Mouse (Mus musculus) hindbrain, postnatal 0 days (tissue): ENCODE results near the gene Car3. TPM values are rescaled to one million over a fixed set of nuclear protein-coding genes. Genes with fewer than 3 reads are reported as not detected.
A peak's percentile ranks its signal among the peaks of the same experiment; 100 is the strongest.
"Not testable (repeated sequence)": the region's sequence is repeated elsewhere in the genome, so short reads cannot be mapped to it uniquely, and the experiment has no call there.

ENCODE experiments used
- ATAC-seq: fragments of 200-750 bp; cut with Nextera tagmentation; 2 replicates; pipeline ENCODE4 v1.8.0; 2017; ENCODE audit warnings: mild to moderate bottlenecking, moderate TSS enrichment, moderate library complexity
- DNase-seq: peaks from one replicate; pipeline ENCODE4 v3.0.0-alpha.2; 2015; ENCODE audit warnings: low spot score
- H3K27ac ChIP-seq: fragments of 300-500 bp; sonication (generic); 2 replicates; pipeline ENCODE4 v1.5.1; 2014; ENCODE audit warnings: mild to moderate bottlenecking
- H3K27me3 ChIP-seq: fragments of 300-500 bp; sonication (generic); 2 replicates; pipeline ENCODE4 v1.6.1; 2014; ENCODE audit warnings: low read length, mixed read lengths; ENCODE audit not compliant: insufficient read depth
- H3K36me3 ChIP-seq: fragments of 300-500 bp; sonication (generic); 2 replicates; pipeline ENCODE4 v1.6.1; 2014; ENCODE audit warnings: low read length, mixed read lengths; ENCODE audit not compliant: insufficient read depth
- H3K4me1 ChIP-seq: fragments of 300-500 bp; sonication (generic); 2 replicates; pipeline ENCODE4 v1.6.1; 2014; ENCODE audit warnings: antibody characterized with exemption, low read length, mixed read lengths; ENCODE audit not compliant: insufficient read depth
- H3K4me2 ChIP-seq: fragments of 300-500 bp; sonication (generic); 2 replicates; pipeline ENCODE4 v1.6.1; 2014; ENCODE audit warnings: low read depth, mild to moderate bottlenecking, low read length, moderate library complexity, mixed read lengths
- H3K4me3 ChIP-seq: fragments of 300-500 bp; sonication (generic); 2 replicates; pipeline ENCODE4 v1.5.1; 2014; ENCODE audit warnings: low read length
- H3K9ac ChIP-seq: fragments of 300-500 bp; sonication (generic); replicated peaks from 2 replicates; pipeline ENCODE4 v1.6.1; 2014; ENCODE audit warnings: mild to moderate bottlenecking, low read length, moderate library complexity, mixed read lengths
- H3K9me3 ChIP-seq: fragments of 300-500 bp; sonication (generic); 2 replicates; pipeline ENCODE4 v1.6.1; 2016; ENCODE audit warnings: low read length, mixed read lengths
- CTCF ChIP-seq: IDR thresholded peaks from 2 replicates; pipeline ENCODE4 v1.5.1; 2016; ENCODE audit warnings: antibody characterized with exemption, control low read depth, low read depth
- WGBS: fragments of 180-500 bp; shearing (Covaris S2); extraction: QIAGEN DNeasy Blood & Tissue Kit; methylation state at CpG from one replicate; pipeline ENCODE4 v1.1.7; 2014; 5-methylcytosine and 5-hydroxymethylcytosine counted together
- polyA plus RNA-seq: library from polyadenylated mRNA; unstranded; fragments of >200 nt; fragmentation: Nextera tagmentation; extraction: Ambion mirVana; gene quantifications from 2 replicates; pipeline ENCODE4 v1.2.1, GENCODE M21; 2015
- total RNA-seq: library from RNA; depleted of rRNA; stranded (reverse); fragments of >200 nt; gene quantifications from 2 replicates; pipeline ENCODE4 v1.2.3, GENCODE M21; 2014; rRNA removed

The Car3 gene
- total RNA-seq (0.99 and 5.4 TPM in 2 replicates), polyA plus RNA-seq (3.2 and 3.9 TPM in 2 replicates)

DNA sequence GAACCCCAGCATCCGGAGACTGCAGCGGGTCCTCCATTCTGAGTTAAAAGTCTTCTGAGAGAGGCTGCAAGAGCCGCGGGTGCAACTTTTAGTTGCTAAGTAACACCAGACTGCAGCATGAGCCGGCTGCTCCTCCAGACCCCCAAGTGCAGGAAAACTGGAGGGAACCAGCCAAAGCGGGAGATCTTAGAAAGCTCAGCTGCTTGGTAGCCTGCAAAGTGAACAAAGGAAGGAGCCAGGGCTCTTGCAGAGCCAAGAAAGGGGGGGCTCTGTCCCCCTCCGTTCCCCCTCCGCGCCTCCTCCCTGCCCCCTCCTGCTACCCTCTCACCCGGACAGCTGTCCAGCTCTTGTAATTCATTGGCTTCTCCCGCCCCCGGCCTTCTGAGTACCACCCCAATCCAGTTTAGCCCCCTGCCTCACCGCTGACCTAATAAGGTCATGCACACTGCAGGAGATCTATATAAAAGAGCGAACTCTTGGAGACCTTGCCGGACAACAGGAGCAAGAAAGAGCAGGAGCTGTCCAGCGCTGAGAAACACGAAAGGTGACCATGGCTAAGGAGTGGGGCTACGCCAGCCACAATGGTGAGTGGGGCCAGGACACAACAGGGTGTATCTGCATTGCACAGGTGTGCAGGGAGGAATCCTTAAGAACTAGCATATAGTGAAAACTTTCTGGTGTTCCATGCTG lies at the start of gene Car3:
TSS of gene Car3 (plus strand) at position 491 of the 690 bp plus-strand sequence.
- WGBS, result 4% methylated on average over 18 of the region's 18 CpGs
- H3K27ac ChIP-seq, result peak within 1 kb of the TSS; percentile 36; the same call in 1 of the 2 replicates

DNA sequence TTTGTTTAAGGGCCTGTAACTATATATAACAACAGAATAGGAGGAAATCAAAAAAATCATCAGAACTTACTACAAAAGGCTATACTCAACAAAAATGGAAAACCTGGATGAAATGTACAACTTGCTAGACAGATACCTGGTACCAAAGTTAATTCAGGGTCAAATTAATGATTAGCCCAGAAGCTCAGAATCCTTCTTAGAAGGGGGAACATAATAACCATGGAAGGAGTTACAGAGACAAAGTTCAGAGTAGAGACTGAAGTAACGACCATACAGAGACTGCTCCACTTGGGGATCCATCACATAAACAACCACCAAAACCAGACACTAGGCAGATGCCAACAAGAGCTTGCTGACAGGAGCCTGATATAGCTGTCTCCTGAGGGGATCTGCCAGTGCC lies 47.9 kb upstream of the Car3 start:
- not testable (repeated sequence) for H3K27me3 ChIP-seq, ATAC-seq, H3K36me3 ChIP-seq

More for the DNA sequence above, at the start of gene Car3:
- peak within 1 kb of the TSS; percentile 98 for H3K4me2 ChIP-seq
- H3K36me3 ChIP-seq, result no peaks in the 10 kb centered on the region
- H3K9ac ChIP-seq, result peak within 1 kb of the TSS; percentile 50
- peak within 1 kb of the TSS; percentile 44 for H3K4me3 ChIP-seq
- H3K4me1 ChIP-seq, result peaks cover 6% of the 10 kb centered on the region; the same call in 1 of the 2 replicates
- no peak for TF ChIP-seq CTCF
- ATAC-seq, result peak; percentile 96
- DNase-seq, result peak; percentile 77
- H3K9me3 ChIP-seq, result no peaks in the 10 kb centered on the region
- no peaks in the 10 kb centered on the region for H3K27me3 ChIP-seq

DNA sequence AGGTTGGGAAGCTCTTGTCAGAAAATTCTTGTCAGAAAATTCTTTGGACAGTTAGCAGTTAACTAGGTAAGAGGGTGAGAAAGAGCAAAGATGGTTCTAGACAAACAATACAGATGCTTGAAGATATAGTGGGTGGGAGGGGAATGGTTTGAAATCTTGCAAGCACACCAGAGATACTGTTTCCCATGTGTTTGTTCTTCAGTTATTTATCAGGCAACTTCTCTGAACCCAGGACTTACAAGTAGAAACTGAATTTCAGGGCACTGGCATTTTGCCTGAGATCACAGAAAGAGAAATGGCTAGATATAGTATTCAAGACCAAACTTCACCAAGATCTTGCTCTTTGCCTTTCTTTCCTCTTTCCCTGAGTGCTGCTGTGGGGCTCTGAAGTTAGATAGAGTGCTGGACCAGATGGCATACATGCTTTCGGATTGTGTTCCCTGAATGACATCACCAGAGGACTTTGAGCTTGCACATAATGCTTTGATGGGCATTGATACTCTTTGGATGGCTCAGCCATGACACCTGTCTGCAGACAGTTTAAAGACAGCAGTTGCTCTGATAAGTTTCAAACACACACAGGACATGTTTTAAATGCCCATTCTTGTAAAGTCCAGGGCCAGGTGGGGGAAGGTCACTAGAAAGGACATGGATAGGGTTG lies 43.3 kb upstream of the Car3 start:
- Histone ChIP-seq H3K4me2 (no peak overlapping the region), H3K4me3 (no peak overlapping the region), H3K9me3 (no peaks in the 10 kb centered on the region), H3K9ac (no peak overlapping the region), H3K27ac (no peak overlapping the region), H3K27me3 (no peaks in the 10 kb centered on the region), H3K36me3 (no peaks in the 10 kb centered on the region), H3K4me1 (no peaks in the 10 kb centered on the region)
- ATAC-seq, result no peak
- no peak for DNase-seq
- no peak for TF ChIP-seq CTCF
- WGBS, result 88% methylated on average over 1 of the region's 1 CpGs

More for the DNA sequence above, 47.9 kb upstream of the Car3 start:
- not testable (repeated sequence) for H3K9ac ChIP-seq, H3K4me2 ChIP-seq, H3K4me3 ChIP-seq, H3K9me3 ChIP-seq, H3K4me1 ChIP-seq, H3K27ac ChIP-seq, DNase-seq
- 81% methylated on average over 1 of the region's 1 CpGs for WGBS

DNA sequence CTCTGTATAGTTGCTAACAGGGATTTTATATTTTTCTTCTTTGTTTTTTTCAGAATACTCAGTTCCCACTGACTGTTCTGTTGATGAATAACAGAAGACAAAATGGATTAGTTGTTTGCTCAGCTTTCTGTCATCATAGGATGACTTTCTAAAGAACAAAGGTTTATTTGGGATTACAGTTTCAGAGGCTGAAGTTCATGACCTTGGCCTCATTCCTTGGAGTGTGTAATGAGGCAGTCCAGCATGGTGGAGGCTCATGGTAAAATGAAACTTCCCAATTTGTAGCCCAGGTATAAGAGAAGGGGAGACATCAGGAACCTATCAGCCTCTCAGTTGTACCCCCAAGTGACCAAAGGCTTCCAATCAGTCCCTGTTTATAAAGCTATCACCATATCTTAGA lies 34.4 kb upstream of the Car3 start:
- H3K9me3 ChIP-seq, result no peaks in the 10 kb centered on the region
- no peak overlapping the region for H3K27ac ChIP-seq
- no peak overlapping the region for H3K4me2 ChIP-seq
- DNase-seq (no peak), ATAC-seq (no peak)
- no peak overlapping the region for H3K9ac ChIP-seq
- H3K4me1 ChIP-seq, result no peaks in the 10 kb centered on the region
- H3K4me3 ChIP-seq, result no peak overlapping the region
- H3K36me3 ChIP-seq, result no peaks in the 10 kb centered on the region
- no peaks in the 10 kb centered on the region for H3K27me3 ChIP-seq
- TF ChIP-seq CTCF, result no peak

DNA sequence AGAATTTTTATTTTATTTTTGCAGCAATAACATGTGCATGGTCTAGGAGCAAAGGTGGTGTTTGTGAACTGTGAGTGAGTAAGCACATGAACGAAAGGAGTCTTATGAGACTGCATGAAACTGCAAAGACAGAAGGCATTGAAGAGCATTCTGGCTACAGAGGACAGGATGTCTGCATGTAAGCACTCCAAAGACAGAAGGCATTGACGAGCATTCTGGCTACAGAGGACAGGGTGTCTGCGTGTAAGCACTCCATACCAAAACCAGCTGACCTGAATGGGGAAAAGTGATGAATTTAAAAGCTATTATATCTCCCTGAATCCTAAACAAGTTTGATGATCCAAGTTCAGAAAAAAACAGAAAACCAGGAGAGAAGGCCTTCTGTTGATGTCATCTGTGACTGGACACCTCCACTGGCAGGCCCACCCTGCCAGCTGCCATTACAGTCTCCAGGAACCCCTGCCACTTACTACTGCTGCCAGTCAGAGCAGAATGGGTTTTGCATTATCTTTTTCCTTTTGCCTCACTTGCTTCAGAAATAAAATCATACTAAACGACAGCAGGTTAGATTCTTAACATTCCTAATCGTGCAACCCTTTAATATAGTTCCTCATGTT lies 32.0 kb upstream of the Car3 start:
- no peaks in the 10 kb centered on the region for H3K9me3 ChIP-seq
- no peak for ATAC-seq
- WGBS, result 74% methylated on average over 5 of the region's 5 CpGs
- H3K4me2 ChIP-seq, result no peak overlapping the region
- DNase-seq, result no peak
- H3K27ac ChIP-seq, result no peak overlapping the region
- H3K36me3 ChIP-seq, result no peaks in the 10 kb centered on the region
- no peaks in the 10 kb centered on the region for H3K27me3 ChIP-seq
- H3K9ac ChIP-seq, result no peak overlapping the region
- no peaks in the 10 kb centered on the region for H3K4me1 ChIP-seq
- no peak overlapping the region for H3K4me3 ChIP-seq
- TF ChIP-seq CTCF, result no peak

DNA sequence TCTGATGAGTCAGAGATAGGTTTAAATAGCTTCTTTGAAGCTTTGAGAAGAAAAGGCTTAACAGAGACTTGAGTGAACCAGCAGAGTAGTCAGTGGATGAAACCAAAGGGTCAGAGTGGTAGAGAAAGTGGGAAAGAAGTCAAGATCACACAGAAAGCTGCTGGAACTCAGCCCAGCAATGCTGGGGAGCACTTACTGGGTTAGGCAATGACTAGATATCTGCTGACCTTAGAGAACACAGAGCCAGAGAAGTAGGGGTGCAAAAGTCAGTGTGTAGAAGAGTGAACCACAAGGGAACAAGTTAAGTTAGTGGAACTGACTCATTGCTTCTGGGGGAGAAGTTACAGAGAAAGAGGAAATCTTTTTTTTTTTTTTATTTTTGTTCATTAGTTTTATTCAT lies 30.5 kb upstream of the Car3 start:
- DNase-seq (no peak), ATAC-seq (no peak)
- no peak for TF ChIP-seq CTCF
- H3K4me1 ChIP-seq, result no peaks in the 10 kb centered on the region
- no peak overlapping the region for H3K27ac ChIP-seq
- no peak overlapping the region for H3K9ac ChIP-seq
- H3K4me3 ChIP-seq, result no peak overlapping the region
- H3K27me3 ChIP-seq, result no peaks in the 10 kb centered on the region
- H3K9me3 ChIP-seq, result no peaks in the 10 kb centered on the region
- H3K36me3 ChIP-seq, result no peaks in the 10 kb centered on the region
- H3K4me2 ChIP-seq, result no peak overlapping the region

DNA sequence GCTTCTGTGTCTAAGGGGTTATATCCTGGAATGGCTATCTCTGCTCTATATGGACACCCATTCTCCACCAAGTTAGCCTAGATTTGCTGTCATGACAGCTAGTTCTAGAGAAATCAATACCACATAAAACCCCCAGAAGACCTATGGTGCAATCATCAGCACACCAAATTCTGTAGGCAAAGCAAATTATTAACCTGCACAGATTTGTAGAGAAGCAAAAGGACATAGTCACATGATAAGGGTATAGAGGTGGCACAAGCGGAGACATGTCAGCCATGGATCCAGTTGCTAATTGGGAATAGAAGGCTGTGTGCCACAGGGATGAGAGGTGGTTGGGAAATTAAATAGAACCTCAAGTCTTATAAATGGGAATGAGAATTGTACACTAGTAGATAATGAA lies 24.4 kb upstream of the Car3 start:
- H3K27me3 ChIP-seq, result no peaks in the 10 kb centered on the region
- DNase-seq (no peak), ATAC-seq (no peak)
- no peaks in the 10 kb centered on the region for H3K9me3 ChIP-seq
- H3K27ac ChIP-seq, result no peak overlapping the region
- H3K4me3 ChIP-seq, result no peak overlapping the region
- no peaks in the 10 kb centered on the region for H3K4me1 ChIP-seq
- 95% methylated on average over 1 of the region's 1 CpGs for WGBS
- no peak overlapping the region for H3K4me2 ChIP-seq
- no peak for TF ChIP-seq CTCF
- H3K36me3 ChIP-seq, result no peaks in the 10 kb centered on the region
- H3K9ac ChIP-seq, result no peak overlapping the region
